Mouse (Mus musculus) skeletal muscle tissue, adult 2 months (tissue): ENCODE measurements around the gene Atg5.
A peak's percentile ranks its signal among the peaks of the same experiment; 100 is the strongest.

ENCODE experiments used
- DNase-seq: peaks from one replicate; pipeline ENCODE4 v3.0.0-alpha.2; 2012; ENCODE audit warnings: low read depth, low spot score

Atg5 gene

GRCm38 (mm10) chr10:44353467-44353866 lies 85.3 kb downstream of the Atg5 start:
- DNase-seq, result no peak

DNA sequence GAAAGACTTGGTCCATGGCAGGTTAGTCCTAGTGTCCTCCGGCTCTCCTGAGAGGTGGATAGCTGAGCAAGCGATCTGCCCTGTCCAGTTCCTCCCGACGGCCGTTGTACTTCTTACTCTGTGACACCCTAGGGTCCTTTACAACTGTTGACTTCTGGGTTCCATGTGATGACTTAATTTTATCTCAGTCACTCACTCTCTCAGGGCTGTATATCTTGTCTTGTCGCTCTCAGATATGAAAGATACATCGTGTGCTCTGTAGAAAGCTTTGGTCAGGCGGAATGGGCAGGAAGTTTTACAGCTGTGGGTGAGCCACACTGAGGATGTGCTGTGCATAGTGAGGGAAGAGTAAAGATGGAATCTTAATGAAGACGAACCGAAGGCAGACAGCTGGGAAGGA lies 86.2 kb downstream of the Atg5 start:
- no peak for DNase-seq

GRCm38 (mm10) chr10:44355216-44355615 lies 87.1 kb downstream of the Atg5 start:
- DNase-seq, result no peak

DNA sequence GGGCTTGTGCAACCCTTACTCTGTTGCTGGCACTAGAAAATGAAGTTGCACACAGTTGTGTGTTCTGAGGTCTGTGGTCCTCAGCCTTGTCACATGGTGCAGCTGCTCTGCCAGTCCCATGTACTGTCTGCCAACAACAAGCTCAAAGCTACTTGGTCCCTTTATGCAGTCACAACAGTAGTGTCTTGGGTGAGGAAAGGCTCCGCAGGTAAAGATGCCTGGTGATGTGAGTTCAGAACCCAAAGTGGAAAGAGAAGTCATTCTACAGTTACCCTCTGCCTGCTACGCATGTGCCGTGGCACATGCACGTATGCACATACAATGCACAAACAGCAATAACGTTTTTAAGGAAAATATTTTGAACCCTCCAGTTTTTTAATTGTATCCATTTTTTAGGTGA lies 88.5 kb downstream of the Atg5 start:
- DNase-seq, result no peak

DNA sequence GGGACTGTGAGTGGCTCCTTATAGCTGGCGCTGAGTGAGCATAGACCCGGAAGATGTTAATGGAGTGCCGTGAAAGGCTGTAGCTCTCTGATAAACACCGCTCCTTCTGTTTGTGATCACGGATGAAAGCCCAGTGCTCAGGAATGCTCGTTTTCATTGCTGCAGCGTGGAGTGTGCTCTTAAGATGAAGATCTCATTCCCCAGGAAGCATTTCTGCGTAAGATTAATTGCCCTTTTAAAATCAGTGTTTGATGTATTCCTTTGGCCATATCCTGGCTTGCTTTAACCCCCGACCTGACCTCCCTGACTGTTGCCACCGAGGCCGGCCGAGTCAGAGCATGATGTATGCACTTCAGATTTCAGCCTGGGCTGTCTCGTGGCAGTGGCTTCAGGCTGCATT lies 89.2 kb downstream of the Atg5 start:
- DNase-seq, result no peak

DNA sequence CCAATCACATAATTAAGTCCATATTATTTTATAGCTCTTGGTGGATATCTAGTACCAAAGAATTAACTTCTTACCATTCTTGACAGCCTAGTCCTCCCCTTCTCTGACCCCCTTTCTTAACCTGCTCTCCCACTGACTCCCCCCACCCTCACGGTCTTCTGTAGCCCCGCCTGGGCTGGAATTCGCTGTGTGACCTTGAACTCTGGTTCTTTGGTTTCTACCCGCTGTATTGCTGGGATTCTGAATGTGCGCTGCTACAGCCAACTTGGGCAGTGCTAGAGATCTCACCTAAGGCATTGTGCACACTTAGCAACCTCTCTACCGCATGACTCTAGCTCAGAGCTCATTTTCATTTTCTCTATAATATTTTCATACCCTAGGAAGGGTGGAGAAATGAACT lies 90.7 kb downstream of the Atg5 start:
- DNase-seq, result no peak

GRCm38 (mm10) chr10:44360632-44361031 lies 92.5 kb downstream of the Atg5 start:
- DNase-seq, result no peak

GRCm38 (mm10) chr10:44362435-44362834 lies 94.3 kb downstream of the Atg5 start:
- no peak for DNase-seq

DNA sequence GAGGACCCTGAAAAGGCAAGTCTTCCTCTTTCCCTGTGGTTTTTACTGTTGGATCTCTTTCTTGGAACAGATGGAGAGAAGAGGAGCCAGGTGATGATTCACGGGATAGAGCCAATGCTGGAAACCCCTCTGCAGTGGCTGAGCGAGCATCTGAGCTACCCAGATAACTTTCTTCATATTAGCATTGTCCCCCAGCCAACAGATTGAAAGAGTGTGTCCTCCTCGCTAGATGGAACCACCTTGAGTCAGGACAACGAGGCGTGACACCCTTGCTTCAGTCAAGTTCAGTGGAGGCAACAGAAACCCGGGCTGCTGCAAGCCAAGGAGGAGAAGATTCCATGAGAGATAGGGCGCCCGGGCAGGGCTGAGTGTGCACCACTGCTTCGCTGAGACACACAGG lies 94.7 kb downstream of the Atg5 start:
- DNase-seq, result no peak

- no peak for DNase-seq
These were observed 98.0 kb downstream of the Atg5 start for GRCm38 (mm10) chr10:44366186-44366585.

DNA sequence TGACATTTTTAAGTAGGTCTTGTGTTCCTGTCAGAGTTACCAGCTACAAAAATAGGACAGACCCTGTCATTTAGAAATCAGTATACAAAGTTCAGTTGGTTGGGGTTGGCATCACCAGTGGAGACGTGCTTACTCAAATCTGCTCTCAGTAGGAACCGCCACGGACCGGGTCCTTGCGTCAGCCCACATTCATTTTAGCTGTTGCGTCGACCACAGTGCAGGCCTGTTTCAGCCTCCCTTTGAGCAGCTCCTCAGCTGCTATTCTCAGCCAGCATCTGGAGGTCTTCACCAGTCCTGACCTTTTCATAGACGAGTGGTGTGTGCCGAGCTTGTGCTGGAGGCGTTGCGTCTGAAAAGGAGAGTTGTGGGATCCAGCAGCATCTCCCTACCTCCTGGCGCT lies 98.9 kb downstream of the Atg5 start:
- DNase-seq, result no peak

DNA sequence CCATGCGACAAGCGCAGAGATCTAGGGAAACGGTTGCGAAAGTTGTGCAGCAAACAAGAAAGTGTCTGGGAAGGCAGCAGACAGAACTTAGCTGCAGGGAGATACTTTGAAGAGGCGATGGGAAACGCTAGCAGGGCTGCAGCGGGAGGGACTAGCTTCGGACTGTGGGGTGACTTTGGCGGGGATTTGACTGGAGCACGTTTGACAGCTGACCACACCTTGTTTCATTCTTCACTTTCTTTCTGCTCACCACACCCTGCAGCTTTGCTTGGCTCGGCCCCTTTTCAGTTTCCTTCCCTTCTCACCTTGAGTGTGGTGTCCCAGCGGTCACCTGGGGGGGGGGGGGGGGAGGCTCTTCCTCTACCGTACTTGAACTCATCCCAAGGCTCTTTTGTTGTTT lies 100.4 kb downstream of the Atg5 start:
- no peak for DNase-seq

DNA sequence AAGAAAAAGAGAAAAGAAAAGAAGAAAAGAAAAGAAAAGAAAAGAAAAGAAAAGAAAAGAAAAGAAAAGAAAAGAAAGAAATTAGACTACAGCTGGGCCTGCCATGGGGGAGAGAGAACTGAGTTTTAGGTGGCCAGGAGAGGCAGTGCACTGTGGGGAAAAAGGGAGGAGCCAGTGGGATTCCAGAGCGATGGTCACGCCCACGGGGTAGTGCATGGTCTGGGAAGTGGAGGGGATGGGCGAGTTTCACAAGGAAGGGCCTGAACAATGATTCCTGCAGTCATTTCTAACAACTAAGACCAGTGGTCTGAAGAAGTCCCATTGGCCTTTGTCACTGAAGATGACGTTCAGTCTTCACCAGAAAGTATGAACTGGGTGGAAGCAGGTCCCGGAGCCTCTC lies 102.5 kb downstream of the Atg5 start:
- no peak for DNase-seq

DNA sequence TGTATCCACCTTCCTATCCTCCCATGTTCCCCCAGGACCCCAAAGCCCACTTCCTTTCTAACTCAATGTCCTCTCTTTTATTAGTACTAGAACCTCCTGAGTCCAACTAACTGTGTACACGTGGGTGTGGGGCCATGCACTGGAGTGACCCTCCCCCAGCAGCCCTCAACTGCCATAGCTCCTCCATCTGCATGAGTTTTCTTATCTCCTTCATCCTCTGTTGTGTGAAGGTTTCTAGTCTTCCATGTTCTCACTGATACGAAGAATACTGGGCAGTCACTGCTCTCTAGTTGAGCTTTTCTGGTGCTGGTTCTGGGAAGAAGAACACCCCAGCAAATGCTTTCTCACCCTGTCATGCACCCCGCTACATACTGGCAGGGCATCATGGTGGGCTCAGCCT lies 104.1 kb downstream of the Atg5 start:
- no peak for DNase-seq

- no peak for DNase-seq
These were observed 106.5 kb downstream of the Atg5 start for GRCm38 (mm10) chr10:44374678-44375077.

DNA sequence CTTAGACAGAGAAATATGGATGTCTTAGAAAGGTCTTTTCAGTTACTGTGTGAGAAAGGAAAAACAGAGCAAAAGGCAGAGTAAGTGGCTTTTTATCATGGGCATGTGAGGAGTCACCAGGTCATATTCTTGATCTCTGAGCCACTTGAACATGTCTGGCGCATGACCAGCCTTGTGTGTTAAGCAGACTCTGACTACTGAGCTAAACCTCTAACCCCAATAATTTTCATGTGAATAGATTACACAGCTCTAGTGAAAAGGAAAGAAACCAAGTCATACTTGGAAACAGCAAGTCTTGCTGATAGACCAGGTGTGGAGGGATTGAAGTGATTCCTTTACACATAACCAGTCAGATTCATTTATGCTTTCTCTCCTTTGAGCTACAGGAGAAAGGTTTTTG lies 107.3 kb downstream of the Atg5 start:
- DNase-seq, result no peak

GRCm38 (mm10) chr10:44377821-44378220 lies 109.7 kb downstream of the Atg5 start:
- no peak for DNase-seq

DNA sequence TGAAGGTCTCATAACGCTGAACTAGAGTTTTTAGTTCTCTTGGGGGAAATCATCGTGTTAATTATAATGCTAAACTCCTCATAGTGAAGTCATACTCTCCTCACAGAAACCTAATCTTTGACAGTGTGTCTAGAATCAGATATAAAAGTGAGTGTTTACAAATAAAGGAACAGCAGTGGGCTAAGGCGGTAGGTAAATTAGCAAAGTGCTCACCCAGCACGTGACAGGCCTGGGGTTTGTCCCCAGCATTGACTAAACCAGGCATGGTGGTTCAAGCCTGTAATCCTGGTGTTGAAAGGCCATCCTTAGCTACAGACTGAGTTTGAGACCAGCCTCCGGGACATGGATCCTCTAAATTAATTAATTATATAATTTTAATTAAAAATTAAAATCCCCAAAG lies 110.2 kb downstream of the Atg5 start:
- DNase-seq, result no peak

- DNase-seq, result peak; percentile 42
These were observed 112.5 kb downstream of the Atg5 start for GRCm38 (mm10) chr10:44380476-44381208.

DNA sequence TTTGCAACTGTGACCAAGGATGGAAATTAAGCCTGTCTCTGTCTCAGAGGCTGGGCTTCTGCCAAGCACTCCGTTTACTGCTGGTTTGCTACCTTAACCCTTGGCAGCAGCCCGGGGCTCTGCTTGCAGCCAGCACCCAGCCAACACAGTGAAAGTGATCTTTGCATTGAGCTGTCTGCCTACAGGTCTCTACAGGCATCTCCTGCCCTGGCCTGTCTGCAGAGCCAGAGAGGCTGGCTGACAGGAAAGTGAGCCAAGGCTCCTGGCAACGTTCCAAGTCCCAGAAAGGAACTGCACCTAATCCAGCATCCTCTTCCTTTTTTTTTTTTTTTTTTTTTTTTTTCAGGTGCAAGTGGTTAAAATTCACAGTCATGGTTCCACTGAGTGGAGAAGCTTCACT lies 113.2 kb downstream of the Atg5 start:
- peak; percentile 52 for DNase-seq

- no peak for DNase-seq
These were observed 113.8 kb downstream of the Atg5 start for GRCm38 (mm10) chr10:44381948-44382347.

- DNase-seq, result no peak
These were observed 115.1 kb downstream of the Atg5 start for GRCm38 (mm10) chr10:44383213-44383612.

GRCm38 (mm10) chr10:44385227-44385626 lies 117.1 kb downstream of the Atg5 start:
- DNase-seq, result no peak

GRCm38 (mm10) chr10:44388706-44389233 lies 120.6 kb downstream of the Atg5 start:
- no peak for DNase-seq
